Mouse (Mus musculus) sigmoid colon, adult 10 weeks (tissue): ENCODE measurements around the gene Chst14. TPM values are rescaled to one million over a fixed set of nuclear protein-coding genes. Genes with fewer than 3 reads are reported as not detected.

Source experiments
- polyA plus RNA-seq: library from polyadenylated mRNA; stranded (reverse); fragments of 350-450 nt; fragmentation: Illumina TruSeq; extraction: RNeasy Lipid Tissue Mini Kit (QIAGEN cat#74804); gene quantifications from one replicate; pipeline ENCODE4 v1.2.3, GENCODE M21; 2014; ENCODE audit warnings: low read depth, low replicate concordance

Chst14 gene
- 1.2 TPM for polyA plus RNA-seq

GRCm38 (mm10) chr2:118926361-118926997 is at the start of gene Chst14:
Gene Chst14, plus strand, starts transcription at chr2:118926496.

GRCm38 (mm10) chr2:118899981-118900825 is 26.1 kb upstream of the Chst14 start, which contains the start of gene Bahd1:
Gene Bahd1, plus strand, starts transcription at chr2:118900377.

Other genes with a start within 250 kb of the Chst14 start
- gene Ankrd63, start 222.5 kb upstream of the Chst14 start, polyA plus RNA-seq = 0.32 TPM
- gene Plcb2, start 198.1 kb upstream of the Chst14 start, polyA plus RNA-seq = 1.4 TPM
- 28.4 TPM for gene Inafm2, start 180.7 kb upstream of the Chst14 start, polyA plus RNA-seq
- gene Ccdc9b, start 163.8 kb upstream of the Chst14 start, polyA plus RNA-seq = 3.6 TPM
- 45.6 TPM for gene Phgr1, start 153.7 kb upstream of the Chst14 start, polyA plus RNA-seq
- gene Disp2, start 146.8 kb upstream of the Chst14 start, polyA plus RNA-seq = 2.0 TPM
- gene Knstrn, start 112.5 kb upstream of the Chst14 start, polyA plus RNA-seq = 8.6 TPM
- gene Ivd, start 64.5 kb upstream of the Chst14 start, polyA plus RNA-seq = 18.0 TPM
- 4.7 TPM for gene Bahd1, start 26.1 kb upstream of the Chst14 start, polyA plus RNA-seq
- 36.6 TPM for gene Ccdc32, start 102.9 kb downstream of the Chst14 start, polyA plus RNA-seq
- 4.1 TPM for gene Rpusd2, start 108.3 kb downstream of the Chst14 start, polyA plus RNA-seq
- 9.7 TPM for gene Knl1, start 120.6 kb downstream of the Chst14 start, polyA plus RNA-seq
- 8.2 TPM for gene Rad51, start 186.3 kb downstream of the Chst14 start, polyA plus RNA-seq
- gene Rmdn3, start 230.5 kb downstream of the Chst14 start, polyA plus RNA-seq = 47.9 TPM
- not detected for gene Gchfr, start 241.3 kb downstream of the Chst14 start, polyA plus RNA-seq
- gene Gm14137, start 248.0 kb downstream of the Chst14 start, polyA plus RNA-seq = 1.6 TPM